Mouse (Mus musculus): ENCODE measurements around the gene Slc4a4.

The Slc4a4 gene

GRCm38 (mm10) chr5:88915082-88915481, 28.5 kb downstream of the Slc4a4 start:
- no peak for DNase-seq (ENCODE audit: extremely low read depth, insufficient read length, low spot score)

- DNase-seq (ENCODE audit: extremely low read depth, insufficient read length, low spot score): no peak
These were observed 29.9 kb downstream of the Slc4a4 start for GRCm38 (mm10) chr5:88916501-88916971.

GRCm38 (mm10) chr5:88917221-88917620, 30.6 kb downstream of the Slc4a4 start:
- DNase-seq (ENCODE audit: extremely low read depth, insufficient read length, low spot score): no peak

DNA sequence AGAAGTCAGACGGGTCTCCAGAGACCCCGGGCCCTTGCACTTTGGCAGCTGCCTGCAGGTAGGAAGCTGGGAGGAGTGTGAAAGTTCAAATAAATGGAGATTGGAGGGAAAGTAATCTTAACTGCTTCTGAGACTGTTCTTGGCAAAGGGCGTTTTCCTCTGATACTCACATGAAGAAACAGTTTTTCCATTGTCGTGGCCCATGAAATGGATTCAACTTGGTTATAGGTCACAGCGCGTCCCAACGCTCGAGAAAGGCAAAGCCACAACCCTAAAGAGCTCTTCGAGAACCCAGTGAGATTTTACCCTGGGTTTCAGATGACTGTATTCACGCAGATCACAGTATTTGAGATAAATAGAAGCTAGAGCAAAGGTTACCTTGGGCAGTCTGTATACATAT, 31.0 kb downstream of the Slc4a4 start:
- no peak for DNase-seq (ENCODE audit: extremely low read depth, insufficient read length, low spot score)

GRCm38 (mm10) chr5:88918538-88918937, 31.9 kb downstream of the Slc4a4 start:
- DNase-seq (ENCODE audit: extremely low read depth, insufficient read length, low spot score): no peak

DNA sequence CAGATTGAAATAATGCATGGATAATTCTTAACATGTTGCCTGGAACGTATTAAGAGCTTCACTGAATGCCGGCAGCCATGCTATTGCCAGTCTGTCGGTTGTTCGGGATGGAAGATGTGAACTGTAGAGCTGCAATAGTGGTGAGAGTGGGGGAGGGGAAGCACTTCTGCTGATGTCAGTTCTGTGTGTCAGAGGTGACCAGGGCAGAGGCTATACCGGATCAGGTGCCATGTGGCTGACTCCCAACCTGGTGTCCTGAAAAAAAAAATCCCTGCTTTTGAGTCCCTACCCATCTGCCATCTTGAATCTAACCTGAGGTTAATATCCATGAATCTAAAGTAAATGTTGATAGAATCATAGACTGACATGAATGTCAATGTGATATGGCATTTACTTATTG, 39.0 kb downstream of the Slc4a4 start:
- no peak for DNase-seq (ENCODE audit: extremely low read depth, insufficient read length, low spot score)

DNA sequence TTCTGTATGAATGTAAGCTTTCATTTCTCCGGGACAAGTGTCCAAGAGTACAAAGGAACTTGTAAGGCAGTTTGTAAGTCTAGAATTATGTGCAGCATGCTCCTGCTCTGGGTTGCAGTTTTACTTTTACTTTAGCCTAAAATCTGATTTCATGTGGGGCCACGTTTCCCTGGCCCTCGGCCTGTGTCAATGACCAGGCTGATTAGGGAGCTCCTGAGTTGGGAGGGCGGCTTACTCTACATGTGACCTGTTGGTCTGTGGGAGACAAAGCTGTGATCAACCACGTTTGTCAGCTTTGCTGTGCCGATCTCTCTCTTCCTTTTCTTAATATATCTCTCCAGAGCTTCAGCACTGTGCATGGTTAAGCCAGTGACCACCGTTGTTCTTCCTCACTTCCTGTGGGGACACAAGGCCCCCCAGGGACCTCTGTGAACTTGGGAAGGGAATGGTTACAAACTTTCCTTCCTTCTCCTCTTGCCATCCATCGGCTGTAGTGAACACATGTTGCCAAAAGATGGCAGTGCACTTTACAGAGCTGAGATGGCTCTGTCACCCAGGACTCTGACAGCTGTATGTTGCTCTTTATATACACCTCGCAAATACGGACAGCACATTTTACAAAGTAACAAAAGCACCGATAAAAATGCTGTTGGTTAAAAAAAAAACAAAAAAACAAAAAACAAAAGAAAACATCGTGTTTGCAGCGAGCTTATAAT, 41.7 kb downstream of the Slc4a4 start:
- DNase-seq (ENCODE audit: extremely low read depth, insufficient read length, low spot score): peak; percentile 23

GRCm38 (mm10) chr5:88929392-88930094, 42.9 kb downstream of the Slc4a4 start:
- peak; percentile 85 for DNase-seq (ENCODE audit: extremely low read depth, insufficient read length, low spot score)

DNA sequence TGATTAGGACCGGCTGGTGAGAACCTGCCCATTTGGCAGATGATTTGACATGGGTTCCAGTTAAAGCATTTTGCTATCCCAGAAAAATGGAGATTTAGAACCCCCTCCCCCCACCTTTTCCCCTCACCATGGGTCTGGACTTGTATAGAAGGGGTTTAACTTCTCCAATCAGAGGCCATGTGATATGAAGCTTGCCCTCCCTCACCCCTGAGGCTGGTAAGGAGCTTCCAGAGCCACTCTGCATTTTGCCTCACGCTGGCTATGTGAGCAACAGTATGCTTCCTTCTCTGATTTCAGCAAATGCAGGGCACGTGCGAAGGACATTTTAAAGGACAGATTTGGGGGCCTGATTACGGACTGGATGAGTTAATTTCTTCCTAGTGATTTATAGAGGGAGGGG, 43.5 kb downstream of the Slc4a4 start:
- DNase-seq (ENCODE audit: extremely low read depth, insufficient read length, low spot score): no peak

- peak; percentile 20 for DNase-seq (ENCODE audit: extremely low read depth, insufficient read length, low spot score)
These were observed 44.0 kb downstream of the Slc4a4 start for GRCm38 (mm10) chr5:88930611-88931010.

DNA sequence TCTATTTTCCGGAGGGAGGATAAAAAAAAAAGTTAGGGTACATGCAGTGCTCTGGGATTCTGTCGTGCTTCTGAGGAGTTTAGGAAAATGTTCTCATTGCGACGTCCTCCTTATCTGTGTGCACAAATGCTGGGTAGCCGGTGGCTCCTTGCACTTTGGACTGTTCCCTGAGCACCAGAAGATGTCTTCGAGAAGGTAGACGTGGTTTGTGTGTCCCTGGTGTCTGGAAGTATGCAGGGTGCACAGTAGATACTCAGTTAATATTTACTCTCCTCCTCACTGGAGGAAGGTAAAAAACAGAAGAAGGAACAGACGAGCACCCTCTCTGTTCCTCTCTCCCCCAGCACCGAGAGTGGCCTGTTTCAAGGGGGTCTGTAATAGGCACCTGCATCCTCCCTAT, 44.6 kb downstream of the Slc4a4 start:
- no peak for DNase-seq (ENCODE audit: extremely low read depth, insufficient read length, low spot score)

DNA sequence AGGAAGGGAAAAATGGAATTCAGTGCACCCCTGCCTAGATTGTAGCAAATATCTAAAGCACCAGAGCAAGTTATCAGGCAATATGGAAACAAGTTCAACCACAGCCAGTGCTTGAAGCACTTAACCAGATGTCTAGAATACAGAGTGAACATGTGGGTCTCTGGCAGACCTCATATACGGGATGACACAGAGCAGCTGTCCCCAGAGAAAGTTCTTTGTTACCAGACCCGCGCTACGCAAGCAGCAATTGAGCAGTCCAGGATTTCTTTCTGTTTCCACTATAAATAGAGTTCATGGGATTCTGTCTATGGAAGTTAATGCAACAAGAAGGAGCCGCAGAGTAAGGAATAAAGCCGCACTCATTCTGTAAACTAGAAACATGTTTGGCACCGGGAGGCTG, 46.8 kb downstream of the Slc4a4 start:
- DNase-seq (ENCODE audit: extremely low read depth, insufficient read length, low spot score): no peak

GRCm38 (mm10) chr5:88933946-88934345, 47.3 kb downstream of the Slc4a4 start:
- DNase-seq (ENCODE audit: extremely low read depth, insufficient read length, low spot score): no peak

GRCm38 (mm10) chr5:88938208-88938607, 51.6 kb downstream of the Slc4a4 start:
- DNase-seq (ENCODE audit: extremely low read depth, insufficient read length, low spot score): no peak

DNA sequence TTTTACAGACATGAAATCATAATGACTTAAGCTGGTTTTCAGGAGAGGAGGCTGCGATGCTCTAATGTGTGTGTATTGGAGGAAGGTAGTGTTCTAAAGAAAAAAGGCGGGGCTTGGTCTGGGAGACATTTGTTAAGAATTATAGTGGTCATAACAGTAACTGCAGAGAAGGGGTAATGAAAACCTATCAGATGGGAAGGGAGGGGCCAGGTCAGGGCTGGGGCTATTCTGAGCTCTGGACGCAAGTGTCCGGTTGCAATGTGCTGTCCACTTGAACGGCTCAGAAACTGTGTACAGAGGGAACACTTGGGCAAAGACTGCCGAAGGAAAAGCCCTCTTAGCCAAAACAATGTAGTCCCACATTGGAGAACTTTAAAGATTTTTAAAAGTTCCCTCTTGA, 52.5 kb downstream of the Slc4a4 start:
- DNase-seq (ENCODE audit: extremely low read depth, insufficient read length, low spot score): no peak

GRCm38 (mm10) chr5:88939782-88940181, 53.2 kb downstream of the Slc4a4 start:
- DNase-seq (ENCODE audit: extremely low read depth, insufficient read length, low spot score): no peak

- DNase-seq (ENCODE audit: extremely low read depth, insufficient read length, low spot score): no peak
These were observed 55.3 kb downstream of the Slc4a4 start for GRCm38 (mm10) chr5:88941905-88942304.

- no peak for DNase-seq (ENCODE audit: extremely low read depth, insufficient read length, low spot score)
These were observed 59.2 kb downstream of the Slc4a4 start for GRCm38 (mm10) chr5:88945661-88946339.

- DNase-seq (ENCODE audit: extremely low read depth, insufficient read length, low spot score): no peak
These were observed 63.7 kb downstream of the Slc4a4 start for GRCm38 (mm10) chr5:88950337-88950736.

GRCm38 (mm10) chr5:88952757-88953577, 66.3 kb downstream of the Slc4a4 start:
- no peak for DNase-seq (ENCODE audit: extremely low read depth, insufficient read length, low spot score)

DNA sequence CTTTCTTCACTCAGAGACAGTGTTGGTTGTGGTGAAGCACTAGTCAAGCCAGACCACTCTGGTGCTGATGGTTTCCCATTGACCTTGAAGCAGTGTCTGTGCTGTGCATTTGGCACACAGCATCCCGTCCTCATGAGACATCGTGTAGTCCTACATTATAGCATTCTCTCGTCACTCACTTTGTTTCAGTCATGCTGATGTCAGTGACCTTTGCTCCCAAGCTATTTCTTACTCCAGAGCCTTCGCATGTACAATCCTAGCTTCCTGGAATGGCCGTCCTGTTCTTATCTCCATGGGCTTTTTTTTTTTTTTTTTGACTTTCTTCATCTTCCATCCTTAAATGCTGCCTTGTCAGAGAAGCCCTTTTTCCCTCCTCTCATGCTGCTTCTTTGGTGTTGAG, 71.1 kb downstream of the Slc4a4 start:
- DNase-seq (ENCODE audit: extremely low read depth, insufficient read length, low spot score): no peak

Measured in 3134 (cell line).